Mouse (Mus musculus) spleen, adult 2 months (tissue): ENCODE results near the gene Rexo2.

ENCODE experiments used
- CTCF ChIP-seq: fragments of 200-500 bp; IDR thresholded peaks from 2 replicates; pipeline ENCODE4 v1.5.1; 2011; ENCODE audit warnings: mild to moderate bottlenecking, inconsistent platforms; ENCODE audit not compliant: insufficient read depth, insufficient read length, insufficient replicate concordance; ENCODE audit errors: extremely low read depth
- POLR2A ChIP-seq: fragments of 200-500 bp; IDR thresholded peaks from 2 replicates; pipeline ENCODE4 v1.6.1; 2011; ENCODE audit warnings: low read depth, low read length, inconsistent platforms

GRCm38 (mm10) chr9:48418829-48419228 is 61.6 kb downstream of the Rexo2 start:
- TF ChIP-seq CTCF (no peak), POLR2A (no peak)
